Mouse (Mus musculus) midbrain, embryonic 14.5 days (tissue): ENCODE measurements at regions not wholly inside any gene's neighbourhood (a gene's known extent, or its start where the extent isn't known, plus 50 kb on each side); places are given as distances from the start of the nearest gene placed in this dataset.
A peak's percentile ranks its signal among the peaks of the same experiment; 100 is the strongest.

Experiments
- ATAC-seq: fragments of 200-750 bp; cut with Nextera tagmentation; 2 replicates; pipeline ENCODE4 v1.8.0; 2017; ENCODE audit warnings: moderate number of reproducible peaks, moderate library complexity; ENCODE audit not compliant: low FRiP score, low TSS enrichment
- DNase-seq: peaks from one replicate; pipeline ENCODE4 v3.0.0-alpha.2; 2015
- H3K27ac ChIP-seq: fragments of 300-500 bp; sonication (generic); replicated peaks from 2 replicates; pipeline ENCODE4 v1.5.1; 2014; ENCODE audit warnings: mild to moderate bottlenecking, low read depth, low read length, moderate library complexity
- H3K27me3 ChIP-seq: fragments of 300-500 bp; sonication (generic); 2 replicates; pipeline ENCODE4 v1.6.1; 2014; ENCODE audit warnings: low read length, control low read depth, mixed read lengths; ENCODE audit not compliant: control insufficient read depth, insufficient read depth
- H3K36me3 ChIP-seq: fragments of 300-500 bp; sonication (generic); 2 replicates; pipeline ENCODE4 v1.6.1; 2014; ENCODE audit warnings: low read length, control low read depth; ENCODE audit not compliant: control insufficient read depth, insufficient read depth
- H3K4me1 ChIP-seq: fragments of 300-500 bp; sonication (generic); 2 replicates; pipeline ENCODE4 v1.6.1; 2014; ENCODE audit warnings: mild to moderate bottlenecking, antibody characterized with exemption, low read length, control low read depth; ENCODE audit not compliant: control insufficient read depth, insufficient read depth
- H3K4me2 ChIP-seq: fragments of 300-500 bp; sonication (generic); 2 replicates; pipeline ENCODE4 v1.6.1; 2014; ENCODE audit warnings: mild to moderate bottlenecking, low read length, moderate library complexity
- H3K4me3 ChIP-seq: fragments of 300-500 bp; sonication (generic); replicated peaks from 2 replicates; pipeline ENCODE4 v1.5.1; 2014; ENCODE audit warnings: low read depth, low read length
- H3K9ac ChIP-seq: fragments of 300-500 bp; sonication (generic); replicated peaks from 2 replicates; pipeline ENCODE4 v1.6.1; 2014; ENCODE audit warnings: mild to moderate bottlenecking, low read length, moderate library complexity
- H3K9me3 ChIP-seq: fragments of 300-500 bp; sonication (generic); 2 replicates; pipeline ENCODE4 v1.6.1; 2016; ENCODE audit warnings: low read length, control low read depth, mixed read lengths; ENCODE audit not compliant: control insufficient read depth
- WGBS: fragments of 180-500 bp; shearing (Covaris S2); extraction: QIAGEN DNeasy Blood & Tissue Kit; methylation state at CpG from one replicate; pipeline ENCODE4 v1.1.7; 2014; 5-methylcytosine and 5-hydroxymethylcytosine counted together

DNA sequence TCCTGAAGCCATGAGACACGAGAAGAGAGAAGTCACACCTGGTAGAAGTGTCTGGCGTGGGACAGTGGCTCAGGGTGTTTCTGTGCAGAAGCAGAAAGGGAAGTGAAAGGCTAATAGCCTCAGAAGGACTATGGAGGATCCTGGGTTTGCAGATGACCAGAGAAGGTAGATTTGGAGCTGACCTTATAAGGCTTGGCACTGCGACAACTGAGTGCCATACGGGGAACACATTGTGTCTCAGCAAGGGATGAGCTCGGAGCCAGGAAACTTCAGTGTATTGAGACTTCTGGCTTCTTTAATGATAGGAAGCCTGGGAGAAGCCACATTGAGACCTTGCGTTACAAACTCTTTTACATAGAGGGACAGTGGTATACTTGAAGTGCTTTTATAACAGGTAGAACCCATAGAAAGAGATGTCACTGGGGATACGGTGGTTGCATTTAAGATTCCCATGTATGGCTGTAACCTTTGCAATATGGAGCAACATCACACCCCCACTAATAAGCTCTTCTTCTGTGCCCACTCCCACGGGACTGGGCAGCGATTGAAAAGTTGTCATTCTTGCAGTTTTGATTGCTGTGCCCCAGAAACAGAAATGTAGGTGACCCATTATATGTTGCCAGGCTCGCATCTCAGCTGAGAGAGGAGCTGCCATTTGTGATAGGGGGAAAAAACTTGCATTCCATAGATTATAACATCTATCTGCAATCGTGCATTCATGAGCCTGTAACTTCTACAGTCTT is 61.8 kb upstream of the Dync1i1 start:
- DNase-seq (no peak), ATAC-seq (no peak)
- Histone ChIP-seq H3K27me3 (no peaks in the 10 kb centered on the region), H3K4me3 (no peak overlapping the region), H3K9me3 (no peaks in the 10 kb centered on the region), H3K9ac (no peak overlapping the region), H3K4me2 (no peak overlapping the region), H3K36me3 (no peaks in the 10 kb centered on the region), H3K27ac (no peak overlapping the region), H3K4me1 (no peaks in the 10 kb centered on the region)
- 89% methylated on average over 11 of the region's 11 CpGs for WGBS

DNA sequence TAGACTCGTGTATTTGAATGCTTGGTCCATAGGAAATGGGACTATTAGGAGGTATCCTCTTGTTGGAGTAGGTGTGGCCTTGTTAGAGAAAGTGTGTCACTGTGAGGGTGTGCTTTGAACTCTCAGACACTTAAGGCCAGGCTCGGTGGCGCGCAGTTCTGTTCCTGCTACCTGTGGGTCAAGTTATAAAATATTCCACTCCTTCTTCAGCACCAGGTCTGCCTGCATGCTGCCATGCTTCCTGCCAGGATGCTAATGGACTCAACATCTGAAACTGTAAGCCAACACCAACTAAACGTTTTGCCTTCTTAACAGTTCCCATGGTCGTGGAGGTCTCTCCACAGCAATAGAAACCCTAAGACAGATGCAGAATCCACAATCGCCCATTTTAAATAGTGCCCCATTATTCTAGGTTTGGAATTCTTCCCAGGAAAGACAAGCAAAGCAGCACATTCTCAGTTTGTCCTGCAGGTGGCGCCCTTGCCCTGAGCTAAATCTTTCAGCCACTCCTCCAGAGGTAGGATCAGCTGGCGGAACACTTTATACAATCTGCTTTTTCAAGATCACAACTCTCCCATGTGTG is 80.2 kb upstream of the Dync1i1 start:
- Histone ChIP-seq H3K4me1 (no peaks in the 10 kb centered on the region), H3K9me3 (no peaks in the 10 kb centered on the region), H3K9ac (no peak overlapping the region), H3K27ac (no peak overlapping the region), H3K36me3 (no peaks in the 10 kb centered on the region), H3K27me3 (no peaks in the 10 kb centered on the region), H3K4me3 (no peak overlapping the region), H3K4me2 (no peak overlapping the region)
- peak; percentile 91 for DNase-seq
- peak; percentile 67; the same call in 1 of the 2 replicates for ATAC-seq
- 26% methylated on average over 9 of the region's 9 CpGs for WGBS

DNA sequence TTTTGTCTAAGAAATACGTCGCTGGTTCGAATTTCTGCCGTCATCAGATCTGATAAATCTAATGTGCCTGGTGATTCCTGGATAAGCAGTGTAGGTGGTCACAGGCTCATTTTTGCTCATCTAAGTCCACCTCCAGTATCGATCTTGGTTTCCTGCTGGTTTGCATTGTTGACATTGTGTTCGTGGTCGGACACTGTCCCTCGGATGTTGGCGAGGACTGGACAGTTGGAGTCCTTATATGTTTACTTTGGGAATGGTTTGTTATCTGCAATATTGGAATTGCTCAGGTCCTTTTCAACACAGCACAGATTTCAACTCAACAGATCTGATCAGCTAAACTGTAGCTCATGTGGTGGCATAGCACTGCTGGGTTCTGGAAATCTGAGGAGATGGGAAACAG is 91.2 kb upstream of the Dync1i1 start:
- no peak for ATAC-seq
- no peaks in the 10 kb centered on the region for H3K9me3 ChIP-seq
- 93% methylated on average over 9 of the region's 9 CpGs for WGBS
- H3K4me2 ChIP-seq = no peak overlapping the region
- no peak for DNase-seq
- no peak overlapping the region for H3K9ac ChIP-seq
- no peak overlapping the region for H3K27ac ChIP-seq
- no peaks in the 10 kb centered on the region for H3K36me3 ChIP-seq
- H3K27me3 ChIP-seq = no peaks in the 10 kb centered on the region
- no peaks in the 10 kb centered on the region for H3K4me1 ChIP-seq
- no peak overlapping the region for H3K4me3 ChIP-seq

DNA sequence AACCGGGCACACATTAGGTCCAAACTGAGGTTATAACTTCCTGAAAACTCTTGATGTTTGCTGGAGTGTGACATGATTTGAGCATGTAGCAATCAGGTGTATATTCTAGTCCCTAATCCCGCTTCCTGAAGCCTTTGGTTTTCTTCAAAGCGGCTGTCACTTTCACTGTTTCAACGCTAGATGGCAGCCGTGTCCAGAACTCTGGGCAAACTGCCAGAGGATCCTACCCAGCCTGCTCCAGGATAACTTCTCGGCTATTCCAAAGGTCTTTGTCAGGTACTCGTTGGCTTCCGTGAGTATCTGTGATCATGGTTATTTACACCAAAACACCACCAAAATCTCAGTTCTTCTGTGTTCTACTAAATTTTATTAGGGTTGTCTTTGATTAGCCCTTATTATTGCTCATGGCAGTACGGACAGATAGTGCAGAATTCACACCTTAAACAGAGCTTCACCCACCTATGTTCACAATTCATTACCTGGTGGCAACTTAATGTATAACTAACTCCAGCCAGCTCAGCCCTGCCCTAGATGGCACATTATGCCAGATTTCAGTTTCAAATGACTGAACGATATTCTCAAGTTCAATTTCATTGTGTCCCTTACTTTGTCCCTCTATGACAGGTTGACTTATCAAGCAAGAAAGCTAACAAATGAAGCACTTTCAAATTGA is 92.3 kb upstream of the Dync1i1 start:
- no peak for ATAC-seq
- 23% methylated on average over 10 of the region's 10 CpGs for WGBS
- Histone ChIP-seq H3K4me3 (no peak overlapping the region), H3K27ac (no peak overlapping the region), H3K4me1 (no peaks in the 10 kb centered on the region), H3K4me2 (no peak overlapping the region), H3K36me3 (no peaks in the 10 kb centered on the region), H3K9ac (no peak overlapping the region), H3K27me3 (no peaks in the 10 kb centered on the region), H3K9me3 (no peaks in the 10 kb centered on the region)
- peak; percentile 88 for DNase-seq

DNA sequence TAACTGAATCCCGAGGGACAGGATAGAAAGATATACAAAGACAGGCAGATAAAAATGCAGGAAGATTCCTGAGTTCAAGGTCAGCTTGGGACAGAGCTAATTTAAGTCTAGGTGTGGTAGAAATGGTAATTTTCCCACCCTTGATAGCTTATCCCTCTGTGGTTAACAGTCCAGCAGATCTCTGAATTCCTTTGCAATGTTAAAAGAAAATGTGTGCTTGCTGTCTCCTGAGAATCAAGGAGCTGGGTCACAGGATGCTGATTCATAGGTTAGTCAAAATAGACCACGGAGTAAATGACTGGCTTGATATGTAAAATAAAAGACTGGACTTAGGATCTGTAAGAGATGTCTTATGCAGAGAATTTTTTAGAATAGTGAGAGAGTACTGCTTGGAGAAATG is 101.4 kb upstream of the Dync1i1 start:
- H3K4me3 ChIP-seq = no peak overlapping the region
- no peak overlapping the region for H3K4me2 ChIP-seq
- H3K9ac ChIP-seq = no peak overlapping the region
- DNase-seq = no peak
- H3K27ac ChIP-seq = no peak overlapping the region
- no peaks in the 10 kb centered on the region for H3K27me3 ChIP-seq
- 85% methylated on average over 2 of the region's 2 CpGs for whole genome bisulfite sequencing
- no peaks in the 10 kb centered on the region for H3K9me3 ChIP-seq
- ATAC-seq = no peak
- H3K4me1 ChIP-seq = no peaks in the 10 kb centered on the region
- H3K36me3 ChIP-seq = no peaks in the 10 kb centered on the region

DNA sequence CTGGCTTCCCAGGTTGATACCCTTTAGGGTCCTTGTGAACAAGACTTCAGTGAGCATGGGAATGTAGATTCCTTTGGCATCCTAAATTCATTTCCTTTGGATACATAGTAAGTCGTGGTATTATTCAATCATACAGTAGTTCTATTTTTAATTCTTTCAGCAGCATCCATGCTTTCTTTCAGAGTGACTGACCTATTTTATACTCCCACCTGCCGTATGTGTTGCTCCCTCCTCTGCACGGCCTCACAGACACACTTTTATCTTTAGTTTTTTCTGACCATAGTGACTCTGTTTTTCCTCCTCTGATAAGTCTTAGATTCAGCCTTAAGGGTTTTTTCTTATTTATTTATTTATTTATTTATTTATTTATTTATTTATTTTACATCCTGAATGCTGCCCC is 103.9 kb upstream of the Dync1i1 start:
- H3K4me3 ChIP-seq = no peak overlapping the region
- H3K4me1 ChIP-seq = no peaks in the 10 kb centered on the region
- DNase-seq (no peak), ATAC-seq (no peak)
- H3K36me3 ChIP-seq = no peaks in the 10 kb centered on the region
- no peak overlapping the region for H3K9ac ChIP-seq
- H3K27me3 ChIP-seq = no peaks in the 10 kb centered on the region
- 91% methylated on average over 3 of the region's 3 CpGs for WGBS
- no peaks in the 10 kb centered on the region for H3K9me3 ChIP-seq
- no peak overlapping the region for H3K27ac ChIP-seq
- H3K4me2 ChIP-seq = no peak overlapping the region

DNA sequence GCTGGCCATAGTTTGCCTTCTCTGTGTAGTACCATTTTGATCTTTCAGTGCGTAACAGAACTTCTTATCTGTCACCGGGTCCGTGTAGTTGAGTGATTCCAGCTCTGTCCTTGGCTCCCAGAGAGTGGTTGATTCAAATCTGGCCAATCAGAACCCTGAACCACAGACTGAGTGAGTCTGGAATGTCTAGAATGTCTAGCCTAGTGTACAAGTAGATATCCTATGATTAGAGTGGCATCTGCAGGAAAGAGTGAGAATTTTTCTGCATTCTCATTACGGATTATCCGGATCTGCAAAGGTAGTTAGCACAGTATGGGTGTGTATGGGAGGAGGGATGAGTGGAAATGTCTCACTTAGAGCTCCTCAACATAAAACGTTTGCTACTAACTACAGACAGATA is 97.9 kb upstream of the Pdk4 start:
- H3K4me1 ChIP-seq = no peaks in the 10 kb centered on the region
- DNase-seq = no peak
- no peaks in the 10 kb centered on the region for H3K9me3 ChIP-seq
- 85% methylated on average over 6 of the region's 6 CpGs for WGBS
- H3K9ac ChIP-seq = no peak overlapping the region
- H3K4me3 ChIP-seq = no peak overlapping the region
- no peaks in the 10 kb centered on the region for H3K27me3 ChIP-seq
- no peaks in the 10 kb centered on the region for H3K36me3 ChIP-seq
- H3K4me2 ChIP-seq = no peak overlapping the region
- ATAC-seq = no peak
- H3K27ac ChIP-seq = no peak overlapping the region

DNA sequence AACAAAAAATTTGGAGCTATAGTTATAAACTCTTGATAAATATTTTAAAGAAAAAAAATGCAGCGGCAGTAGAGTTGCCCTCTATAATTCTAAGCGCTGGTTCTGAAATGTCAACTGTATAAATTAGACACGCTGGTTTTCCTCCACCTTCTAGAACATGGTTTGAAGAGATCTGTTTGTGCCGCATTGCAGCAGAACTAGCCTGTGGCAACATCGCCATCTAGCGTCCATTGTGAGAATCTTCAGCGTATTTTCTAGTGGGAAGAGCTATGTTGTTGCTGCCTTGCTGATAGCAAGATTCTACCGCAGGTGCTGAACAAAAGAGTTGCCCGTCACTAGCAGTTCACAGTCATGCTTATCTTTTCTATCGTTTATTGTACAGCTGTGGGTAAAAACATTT is 93.5 kb upstream of the Pdk4 start:
- WGBS = 8% methylated on average over 10 of the region's 10 CpGs
- Histone ChIP-seq H3K27me3 (no peaks in the 10 kb centered on the region), H3K9me3 (no peaks in the 10 kb centered on the region), H3K36me3 (no peaks in the 10 kb centered on the region), H3K27ac (no peak overlapping the region), H3K4me1 (0 out of 2 replicates have a peak, but pooled peaks cover 3% of the 10 kb centered on the region), H3K9ac (no peak overlapping the region), H3K4me2 (no peak overlapping the region), H3K4me3 (no peak overlapping the region)
- peak; percentile 81; the same call in 1 of the 2 replicates for ATAC-seq
- DNase-seq = peak; percentile 92
